Mouse (Mus musculus): Measurements from ENCODE around the gene 2700097O09Rik. TPM values are rescaled to one million over a fixed set of nuclear protein-coding genes. Genes with fewer than 3 reads are reported as not detected.

Gene 2700097O09Rik
- total RNA-seq, 2 experiments from 2014 or later = 8.8 TPM

GRCm38 (mm10) chr12:54995965-54996364, 83.9 kb downstream of the 2700097O09Rik start:
- intact Hi-C loops (cut with DNase I) = no loop called here
- H3K4me3 ChIP-seq = no peak overlapping the region
- H3K27ac ChIP-seq = no peak overlapping the region
- no peak for DNase-seq
- no peak for TF ChIP-seq CTCF (IDR thresholded peaks at IDR 0.05)

Other genes starting within 250 kb of the 2700097O09Rik start
- 100 to 1,000 TPM; 419 to 537 TPM for gene Cfl2, start 217.2 kb downstream of the 2700097O09Rik start, total RNA-seq (2021)
- gene Gm20403, start 93.6 kb downstream of the 2700097O09Rik start, total RNA-seq (2021) = not detected
- 1 to 10 TPM; 3.6 to 4.1 TPM for gene Baz1a, start 65.8 kb downstream of the 2700097O09Rik start, total RNA-seq (2021)
- 10 to 100 TPM; 73.7 to 94.3 TPM for gene Srp54a, start 152 bp upstream of the 2700097O09Rik start, total RNA-seq (2021)
- gene Fam177a, start 44.4 kb upstream of the 2700097O09Rik start, total RNA-seq (2021) = 1 to 10 TPM; 3.1 to 8.3 TPM
- gene Srp54b, start 75.0 kb upstream of the 2700097O09Rik start, total RNA-seq (2021) = 10 to 100 TPM; 32.1 to 37.5 TPM
- 1 to 10 TPM in 1 of 2 experiments, under 1 TPM in 1; 0.59 to 5.4 TPM for gene 1700047I17Rik2, start 119.5 kb upstream of the 2700097O09Rik start, total RNA-seq (2021)
- 10 to 100 TPM; 28.1 to 30.5 TPM for gene Srp54c, start 150.1 kb upstream of the 2700097O09Rik start, total RNA-seq (2021)
- gene 1110008L16Rik, start 219.5 kb upstream of the 2700097O09Rik start, total RNA-seq (2021) = 10 to 100 TPM; 10.4 to 10.7 TPM
- 10 to 100 TPM; 10.2 to 12.1 TPM for gene Ppp2r3c, start 222.9 kb upstream of the 2700097O09Rik start, total RNA-seq (2021)